Mouse (Mus musculus) stomach, embryonic 16.5 days (tissue): Measurements from ENCODE around the gene Zfp512b. TPM values are rescaled to one million over a fixed set of nuclear protein-coding genes. Genes with fewer than 3 reads are reported as not detected.

Source experiments
- ATAC-seq: fragments of 200-750 bp; cut with Nextera tagmentation; 2 replicates; pipeline ENCODE4 v1.8.0; 2017; ENCODE audit warnings: moderate number of reproducible peaks, moderate TSS enrichment; ENCODE audit not compliant: insufficient read depth, low FRiP score
- H3K27ac ChIP-seq: fragments of 300-500 bp; sonication (generic); 2 replicates; pipeline ENCODE4 v1.5.1; 2014; ENCODE audit warnings: low read length
- H3K27me3 ChIP-seq: fragments of 300-500 bp; sonication (generic); 2 replicates; pipeline ENCODE4 v1.6.1; 2014; ENCODE audit warnings: low read length, control low read depth, mixed read lengths; ENCODE audit not compliant: control insufficient read depth, insufficient read depth
- H3K36me3 ChIP-seq: fragments of 300-500 bp; sonication (generic); 2 replicates; pipeline ENCODE4 v1.6.1; 2014; ENCODE audit warnings: low read length; ENCODE audit not compliant: control insufficient read depth, insufficient read depth
- H3K4me1 ChIP-seq: fragments of 300-500 bp; sonication (generic); 2 replicates; pipeline ENCODE4 v1.6.1; 2014; ENCODE audit warnings: low read length, control low read depth, mixed read lengths; ENCODE audit not compliant: control insufficient read depth, insufficient read depth
- H3K4me2 ChIP-seq: fragments of 300-500 bp; sonication (generic); 2 replicates; pipeline ENCODE4 v1.6.1; 2014; ENCODE audit warnings: low read depth, low read length, mixed read lengths
- H3K4me3 ChIP-seq: fragments of 300-500 bp; sonication (generic); replicated peaks from 2 replicates; pipeline ENCODE4 v1.5.1; 2014; ENCODE audit warnings: mild to moderate bottlenecking, low read length
- H3K9ac ChIP-seq: fragments of 300-500 bp; sonication (generic); 2 replicates; pipeline ENCODE4 v1.6.1; 2014; ENCODE audit warnings: low read length
- H3K9me3 ChIP-seq: fragments of 300-500 bp; sonication (generic); replicated peaks from 2 replicates; pipeline ENCODE4 v1.6.1; 2016; ENCODE audit warnings: low read length, control low read depth; ENCODE audit not compliant: control insufficient read depth
- WGBS: fragments of 180-500 bp; shearing (Covaris S2); extraction: QIAGEN DNeasy Blood & Tissue Kit; methylation state at CpG from one replicate; pipeline ENCODE4 v1.1.7; 2014; 5-methylcytosine and 5-hydroxymethylcytosine counted together
- polyA plus RNA-seq: library from polyadenylated mRNA; unstranded; fragments of >200 nt; fragmentation: Nextera tagmentation; extraction: Ambion mirVana; gene quantifications from 2 replicates; pipeline ENCODE4 v1.2.1, GENCODE M21; 2015

Zfp512b gene
- polyA plus RNA-seq = 32.6 and 33.8 TPM in 2 replicates

DNA sequence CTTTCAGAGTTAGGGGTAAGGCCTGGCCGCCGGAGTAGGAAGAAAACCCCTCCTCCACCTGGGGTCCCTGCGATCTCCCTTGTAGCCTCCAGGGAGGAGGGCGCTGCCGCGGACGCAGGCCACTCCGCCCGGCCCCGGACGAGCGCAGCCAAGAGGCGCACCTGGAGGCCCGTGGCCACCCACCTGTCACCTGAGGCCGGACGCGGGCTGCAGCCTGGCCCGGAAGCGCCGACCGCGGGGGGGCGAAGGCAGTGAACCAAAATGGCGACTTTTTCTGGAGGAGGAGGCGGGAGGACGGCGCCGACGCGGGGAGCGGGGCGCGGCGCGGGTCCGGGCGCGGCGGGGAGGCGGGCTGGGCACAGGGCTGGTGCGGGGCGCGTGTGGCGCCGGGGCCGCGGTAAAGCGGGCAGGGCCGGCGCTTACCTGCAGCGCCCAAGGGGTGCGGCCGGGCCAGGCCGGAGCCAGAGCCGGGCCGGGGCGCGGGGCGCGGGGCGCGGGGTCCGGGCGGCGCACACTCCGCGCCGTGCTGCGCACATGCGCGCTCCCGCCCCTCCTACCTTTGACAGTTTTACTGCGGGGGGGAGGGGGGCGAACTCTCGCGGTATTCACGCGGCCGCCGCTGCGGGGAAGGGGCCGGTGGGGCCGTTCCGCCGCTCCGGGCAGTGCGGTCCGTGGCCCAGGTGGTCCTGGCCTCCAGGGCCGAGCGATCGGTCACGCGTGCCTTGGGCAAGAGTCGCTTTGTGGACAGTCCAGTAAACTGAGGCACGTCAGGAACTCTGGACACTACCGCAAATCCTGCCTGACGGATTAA lies at the start of gene Zfp512b:
TSS of gene Zfp512b (minus strand) at position 573 of the 811 bp plus-strand sequence.
- H3K36me3 ChIP-seq = peaks cover 6% of the 10 kb centered on the region; the same call in 1 of the 2 replicates

DNA sequence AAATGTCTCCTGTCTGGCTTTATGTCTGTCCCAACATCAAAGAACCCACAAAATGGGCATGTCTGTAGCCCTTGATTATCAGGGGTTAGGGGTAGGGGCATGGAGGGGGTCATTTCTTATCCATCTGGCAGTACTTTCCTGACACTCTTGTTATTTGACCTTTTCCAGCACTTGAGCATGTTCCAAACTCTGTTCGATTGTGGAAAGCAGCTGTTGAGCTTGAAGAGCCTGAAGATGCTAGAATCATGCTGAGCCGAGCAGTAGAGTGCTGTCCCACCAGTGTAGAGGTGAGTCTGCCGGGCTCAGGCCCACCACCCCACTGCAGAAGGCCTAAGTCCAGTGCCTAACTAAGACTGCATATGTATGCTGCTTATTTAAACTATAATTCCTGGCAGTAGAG lies 43.3 kb upstream of the Zfp512b start:
- no peak overlapping the region for H3K27ac ChIP-seq
- H3K4me2 ChIP-seq = no peak overlapping the region
- no peak overlapping the region for H3K9ac ChIP-seq
- WGBS = 94% methylated on average over 3 of the region's 3 CpGs
- no peak overlapping the region for H3K4me3 ChIP-seq
- no peaks in the 10 kb centered on the region for H3K4me1 ChIP-seq
- no peaks in the 10 kb centered on the region for H3K9me3 ChIP-seq
- H3K36me3 ChIP-seq = peaks cover 32% of the 10 kb centered on the region
- H3K27me3 ChIP-seq = no peaks in the 10 kb centered on the region
- ATAC-seq = no peak

More for the DNA sequence above, at the start of gene Zfp512b:
- Histone ChIP-seq H3K4me3 (peak within 1 kb of the TSS; percentile 97), H3K27ac (peak within 1 kb of the TSS; percentile 89), H3K4me2 (peak within 1 kb of the TSS; percentile 69), H3K9ac (peak within 1 kb of the TSS; percentile 98), H3K9me3 (no peaks in the 10 kb centered on the region), H3K27me3 (no peaks in the 10 kb centered on the region), H3K4me1 (peaks cover 19% of the 10 kb centered on the region)
- under 1% methylated on average over 80 of the region's 97 CpGs for WGBS
- peak; percentile 85 for ATAC-seq

DNA sequence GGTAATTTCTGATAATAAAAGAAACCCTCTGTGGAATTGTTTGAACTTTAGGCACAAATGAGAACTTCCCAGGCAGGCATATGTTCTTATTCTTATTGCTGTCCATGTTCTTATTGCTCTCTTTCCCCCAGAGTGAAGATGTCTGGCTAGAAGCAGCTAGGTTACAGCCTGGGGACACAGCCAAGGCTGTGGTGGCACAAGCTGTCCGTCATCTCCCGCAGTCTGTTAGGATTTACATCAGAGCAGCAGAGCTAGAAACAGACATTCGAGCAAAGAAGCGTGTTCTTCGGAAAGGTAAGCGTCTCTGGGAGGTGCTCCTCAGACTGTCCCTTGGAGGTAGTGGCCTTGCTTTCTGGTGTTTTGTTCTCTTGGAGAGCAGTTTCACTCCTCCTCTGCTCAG lies 40.0 kb upstream of the Zfp512b start:
- H3K27me3 ChIP-seq = no peaks in the 10 kb centered on the region
- WGBS = 96% methylated on average over 6 of the region's 6 CpGs
- H3K4me3 ChIP-seq = no peak overlapping the region
- no peak for ATAC-seq
- no peaks in the 10 kb centered on the region for H3K4me1 ChIP-seq
- H3K9ac ChIP-seq = no peak overlapping the region
- H3K36me3 ChIP-seq = peaks cover 20% of the 10 kb centered on the region
- H3K4me2 ChIP-seq = no peak overlapping the region
- no peaks in the 10 kb centered on the region for H3K9me3 ChIP-seq
- no peak overlapping the region for H3K27ac ChIP-seq

DNA sequence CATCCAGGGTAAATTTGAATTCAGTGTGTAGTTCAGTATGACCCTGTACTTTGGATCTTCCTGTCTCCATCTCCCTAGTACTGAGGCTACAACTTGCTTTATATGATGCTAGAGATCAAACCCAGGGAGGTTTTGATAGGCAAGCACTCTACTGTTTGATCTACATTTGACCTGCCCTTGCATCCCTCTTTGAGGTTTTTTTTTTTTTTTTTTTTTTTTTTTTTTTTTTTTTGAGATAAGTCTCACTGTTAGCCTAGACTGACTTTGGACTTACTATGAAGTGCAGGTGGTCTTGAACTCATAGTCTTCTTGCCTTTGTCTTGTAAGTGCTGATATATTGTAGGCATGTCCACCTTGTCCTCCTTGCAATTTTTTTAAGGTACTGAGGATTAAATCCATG lies 35.9 kb upstream of the Zfp512b start:
- H3K4me3 ChIP-seq = no peak overlapping the region
- ATAC-seq = no peak
- no peaks in the 10 kb centered on the region for H3K4me1 ChIP-seq
- H3K9me3 ChIP-seq = no peaks in the 10 kb centered on the region
- no peak overlapping the region for H3K4me2 ChIP-seq
- H3K27me3 ChIP-seq = no peaks in the 10 kb centered on the region
- H3K9ac ChIP-seq = no peak overlapping the region
- no peak overlapping the region for H3K27ac ChIP-seq
- no peaks in the 10 kb centered on the region; the same call in 1 of the 2 replicates for H3K36me3 ChIP-seq

DNA sequence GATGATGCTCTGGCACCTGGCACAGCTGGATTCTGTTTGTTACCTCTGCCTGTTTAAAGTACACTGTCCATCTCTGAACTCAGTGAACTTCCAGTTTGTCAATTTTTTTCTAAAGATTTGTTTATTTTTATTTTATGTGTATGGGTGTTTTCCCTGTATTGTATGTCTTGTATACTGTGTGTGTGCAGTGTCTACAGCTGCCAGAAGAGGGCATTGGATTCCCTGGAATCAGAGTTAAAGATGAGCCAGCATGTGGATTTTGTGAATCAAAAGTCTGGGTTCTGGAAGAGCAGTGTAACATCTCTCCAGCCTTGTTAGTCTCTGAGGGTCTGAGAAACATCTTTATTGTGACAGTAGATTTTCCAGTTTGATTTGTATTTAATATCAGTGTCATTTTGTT lies 30.8 kb upstream of the Zfp512b start:
- H3K4me2 ChIP-seq = no peak overlapping the region
- no peak overlapping the region for H3K4me3 ChIP-seq
- H3K27me3 ChIP-seq = no peaks in the 10 kb centered on the region
- H3K36me3 ChIP-seq = peaks cover 13% of the 10 kb centered on the region
- no peaks in the 10 kb centered on the region for H3K9me3 ChIP-seq
- H3K27ac ChIP-seq = no peak overlapping the region
- no peaks in the 10 kb centered on the region for H3K4me1 ChIP-seq
- H3K9ac ChIP-seq = no peak overlapping the region
- no peak for ATAC-seq

DNA sequence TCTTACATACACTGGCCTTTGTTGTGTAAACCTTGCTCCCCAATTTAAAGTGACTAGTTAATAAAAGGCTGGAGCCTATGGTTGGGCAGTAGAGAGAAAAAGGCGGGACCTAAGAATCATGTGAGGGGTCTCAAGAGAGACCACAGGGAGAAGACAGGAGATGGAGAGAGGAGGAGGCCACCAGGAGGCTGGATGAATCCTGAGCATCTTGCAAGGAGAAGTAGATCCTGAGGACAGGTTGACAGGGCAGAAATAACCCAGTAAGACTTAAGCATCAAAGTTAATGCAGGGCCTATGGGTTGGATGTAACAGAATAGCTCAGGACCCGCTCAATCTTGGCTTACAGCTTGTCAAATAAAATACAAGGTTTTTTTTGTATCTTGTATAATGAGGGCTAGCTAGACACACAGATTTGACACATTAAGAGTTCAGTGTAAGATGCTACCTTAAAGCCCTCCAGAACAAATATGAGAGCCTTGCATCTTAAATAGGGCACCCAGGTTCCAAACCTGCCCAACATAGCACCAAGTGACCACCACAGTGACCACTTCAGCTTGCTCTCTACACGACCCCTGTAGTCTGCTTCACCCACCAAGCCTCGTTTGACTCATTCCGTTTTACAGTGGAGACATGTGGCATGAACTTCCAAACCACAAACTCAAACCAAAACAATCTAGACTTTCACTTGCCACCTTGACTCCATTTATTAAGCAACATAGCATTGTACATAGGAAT lies 26.3 kb upstream of the Zfp512b start:
- no peak for ATAC-seq
- H3K9ac ChIP-seq = no peak overlapping the region
- H3K27ac ChIP-seq = no peak overlapping the region
- no peaks in the 10 kb centered on the region for H3K4me1 ChIP-seq
- no peak overlapping the region for H3K4me3 ChIP-seq
- H3K27me3 ChIP-seq = no peaks in the 10 kb centered on the region
- no peaks in the 10 kb centered on the region for H3K9me3 ChIP-seq
- H3K4me2 ChIP-seq = no peak overlapping the region
- H3K36me3 ChIP-seq = peaks cover 13% of the 10 kb centered on the region
- 85% methylated on average over 5 of the region's 5 CpGs for WGBS

DNA sequence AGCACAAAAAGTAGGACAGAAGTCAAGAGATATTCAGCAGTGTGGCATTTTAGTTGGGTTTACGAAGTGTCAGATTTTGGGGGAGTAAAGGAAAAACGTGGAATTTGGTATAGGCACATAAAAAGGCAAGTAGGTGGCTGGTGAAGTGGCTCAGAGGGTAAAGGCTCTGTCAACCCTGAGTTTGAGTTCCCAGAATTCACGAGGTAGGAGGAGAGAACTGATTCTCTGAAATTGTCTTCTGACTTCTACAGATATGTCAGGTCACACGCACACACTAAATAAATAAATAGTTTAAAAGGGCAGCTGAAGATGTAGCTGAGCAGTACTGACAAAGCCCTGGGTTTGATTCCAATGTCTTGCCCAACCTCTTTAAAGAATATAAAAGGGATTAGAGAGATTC lies 9.8 kb upstream of the Zfp512b start:
- Histone ChIP-seq H3K4me3 (peak overlapping the region; percentile 98), H3K36me3 (no peaks in the 10 kb centered on the region), H3K9ac (peak overlapping the region; percentile 96), H3K4me1 (peaks cover 31% of the 10 kb centered on the region), H3K27me3 (no peaks in the 10 kb centered on the region; the same call in 1 of the 2 replicates), H3K4me2 (peak overlapping the region; percentile 92; the same call in 1 of the 2 replicates), H3K27ac (no peak overlapping the region), H3K9me3 (no peaks in the 10 kb centered on the region)
- ATAC-seq = no peak
- WGBS = 70% methylated on average over 4 of the region's 4 CpGs

DNA sequence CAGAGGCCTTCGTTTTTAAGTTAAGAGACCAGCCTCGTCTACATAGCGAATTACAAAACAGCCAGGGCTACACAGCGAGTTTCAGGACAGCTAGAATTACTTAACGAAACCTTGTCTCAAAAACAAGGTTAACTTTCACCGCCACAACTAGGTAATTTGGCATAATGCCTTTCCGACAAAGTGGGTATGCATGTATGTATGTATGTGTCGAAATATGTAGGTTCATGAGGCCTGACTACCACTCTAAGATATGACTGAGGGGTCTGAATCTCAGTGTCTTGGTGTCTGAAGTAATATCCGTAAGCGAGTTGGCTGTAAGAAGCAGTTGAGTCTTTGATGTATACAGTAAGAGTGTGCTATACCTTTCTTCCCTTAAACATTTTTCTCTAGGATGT lies 9.1 kb upstream of the Zfp512b start:
- Histone ChIP-seq H3K9me3 (no peaks in the 10 kb centered on the region), H3K4me1 (peaks cover 35% of the 10 kb centered on the region), H3K27ac (peak overlapping the region; percentile 79; the same call in 1 of the 2 replicates), H3K36me3 (no peaks in the 10 kb centered on the region), H3K27me3 (no peaks in the 10 kb centered on the region; the same call in 1 of the 2 replicates), H3K4me2 (peak overlapping the region; percentile 92), H3K9ac (peak overlapping the region; percentile 96), H3K4me3 (peak overlapping the region; percentile 98)
- 20% methylated on average over 10 of the region's 10 CpGs for WGBS
- ATAC-seq = no peak
